Mouse (Mus musculus) spleen, adult 2 months (tissue): ENCODE results near the gene Fev.

ENCODE experiments used
- CTCF ChIP-seq: fragments of 200-500 bp; IDR thresholded peaks from 2 replicates; pipeline ENCODE4 v1.5.1; 2011; ENCODE audit warnings: mild to moderate bottlenecking, inconsistent platforms; ENCODE audit not compliant: insufficient read depth, insufficient read length, insufficient replicate concordance; ENCODE audit errors: extremely low read depth
- POLR2A ChIP-seq: fragments of 200-500 bp; IDR thresholded peaks from 2 replicates; pipeline ENCODE4 v1.6.1; 2011; ENCODE audit warnings: low read depth, low read length, inconsistent platforms

DNA sequence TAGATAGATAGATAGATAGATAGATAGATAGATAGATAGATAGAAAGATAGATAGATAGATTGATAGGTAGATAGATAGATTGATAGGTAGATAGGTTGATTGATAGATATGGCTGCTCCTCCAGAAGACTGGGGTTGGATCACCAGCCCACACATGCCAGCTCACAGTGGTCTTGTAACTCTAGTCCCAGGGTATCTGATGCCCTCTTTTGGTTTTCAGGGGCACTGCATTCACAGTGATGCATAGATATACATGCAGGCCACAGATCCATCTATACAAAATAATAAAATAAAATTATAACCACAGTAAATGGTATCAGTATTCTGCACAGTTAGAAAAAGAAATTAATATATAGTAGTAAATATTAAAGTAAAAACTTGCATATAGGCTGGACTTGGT, 23.4 kb downstream of the Fev start:
- TF ChIP-seq POLR2A (no peak), CTCF (no peak)
